Mouse (Mus musculus): ENCODE data around the gene Spi1.

GRCm38 (mm10) chr2:91109807-91110385, 27.7 kb downstream of the Spi1 start:
- TF ChIP-seq CTCF (IDR thresholded peaks at IDR 0.05; ENCODE audit: low read depth), result no peak
- no peak for TF ChIP-seq EP300 (IDR thresholded peaks at IDR 0.05; ENCODE audit: low read depth)
